Mouse (Mus musculus) hindbrain, embryonic 10.5 days (tissue): ENCODE data around the gene Cstf1. TPM values are rescaled to one million over a fixed set of nuclear protein-coding genes. Genes with fewer than 3 reads are reported as not detected.
A peak's percentile ranks its signal among the peaks of the same experiment; 100 is the strongest.

Source experiments
- DNase-seq: peaks from one replicate; pipeline ENCODE4 v3.0.0-alpha.2; 2017; ENCODE audit warnings: low spot score
- H3K27ac ChIP-seq: fragments of 300-500 bp; sonication (generic); 2 replicates; pipeline ENCODE4 v1.5.1; 2016; ENCODE audit warnings: mild to moderate bottlenecking, moderate library complexity
- H3K27me3 ChIP-seq: fragments of 300-500 bp; sonication (generic); 2 replicates; pipeline ENCODE4 v1.6.1; 2016; ENCODE audit warnings: mild to moderate bottlenecking; ENCODE audit not compliant: poor library complexity, insufficient read depth, severe bottlenecking
- H3K36me3 ChIP-seq: fragments of 300-500 bp; sonication (generic); 2 replicates; pipeline ENCODE4 v1.6.1; 2016; ENCODE audit warnings: mild to moderate bottlenecking, moderate library complexity
- H3K4me1 ChIP-seq: fragments of 300-500 bp; sonication (generic); replicated peaks from 2 replicates; pipeline ENCODE4 v1.6.1; 2016; ENCODE audit warnings: mild to moderate bottlenecking
- H3K4me3 ChIP-seq: fragments of 300-500 bp; sonication (generic); 2 replicates; pipeline ENCODE4 v1.5.1; 2016; ENCODE audit warnings: mild to moderate bottlenecking, moderate library complexity
- H3K9me3 ChIP-seq: fragments of 300-500 bp; sonication (generic); 2 replicates; pipeline ENCODE4 v1.6.1; 2016; ENCODE audit warnings: mild to moderate bottlenecking, moderate library complexity
- WGBS: fragments of 180-500 bp; shearing (Covaris S2); methylation state at CpG from one replicate; pipeline ENCODE4 v1.1.7; 2016; 5-methylcytosine and 5-hydroxymethylcytosine counted together
- polyA plus RNA-seq: library from polyadenylated mRNA; unstranded; fragments of >200 nt; fragmentation: Nextera tagmentation; extraction: Ambion mirVana; gene quantifications from 2 replicates; pipeline ENCODE4 v1.2.1, GENCODE M21; 2016

Cstf1 gene
- polyA plus RNA-seq, result 49.7 and 54.8 TPM in 2 replicates

GRCm38 (mm10) chr2:172370411-172371223 lies at the start of gene Cstf1, which contains the start of gene Aurka:
Cstf1 (plus strand) TSS chr2:172370681.
Aurka (minus strand) TSS chr2:172370535.
- Histone ChIP-seq H3K27ac (peak within 1 kb of the TSS; percentile 97), H3K9me3 (no peaks in the 10 kb centered on the region), H3K4me1 (peaks cover 41% of the 10 kb centered on the region), H3K27me3 (no peaks in the 10 kb centered on the region), H3K4me3 (peak within 1 kb of the TSS; percentile 97), H3K36me3 (peaks cover 68% of the 10 kb centered on the region)
- WGBS, result under 1% methylated on average over 66 of the region's 66 CpGs
- peak; percentile 97 for DNase-seq

DNA sequence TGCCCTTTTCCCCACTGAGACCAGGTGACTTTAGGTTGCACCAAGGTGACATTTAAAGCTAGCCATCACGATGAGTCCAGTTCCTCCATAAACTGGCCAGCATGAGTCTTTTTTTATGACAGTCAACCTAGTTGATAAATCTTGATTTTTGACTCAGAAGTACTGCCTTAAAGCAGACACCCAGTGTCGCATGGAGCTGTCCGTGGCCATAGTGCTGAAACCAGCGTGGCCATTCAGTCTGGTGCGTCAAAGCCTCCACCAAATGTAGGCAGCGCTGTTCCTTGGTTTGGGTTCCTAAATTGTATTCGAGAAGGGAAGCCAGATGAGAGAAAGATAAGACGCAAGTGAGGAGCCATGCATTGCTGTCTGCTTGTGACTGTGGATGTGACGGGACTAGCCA lies 49.6 kb upstream of the Cstf1 start:
- H3K27ac ChIP-seq, result no peak overlapping the region
- WGBS, result 18% methylated on average over 9 of the region's 9 CpGs
- H3K36me3 ChIP-seq, result no peaks in the 10 kb centered on the region
- no peaks in the 10 kb centered on the region for H3K9me3 ChIP-seq
- H3K27me3 ChIP-seq, result no peaks in the 10 kb centered on the region
- H3K4me1 ChIP-seq, result no peaks in the 10 kb centered on the region
- no peak overlapping the region for H3K4me3 ChIP-seq
- DNase-seq, result peak; percentile 81

GRCm38 (mm10) chr2:172328248-172328647 lies 42.2 kb upstream of the Cstf1 start:
- H3K27me3 ChIP-seq, result peaks cover 22% of the 10 kb centered on the region
- 56% methylated on average over 8 of the region's 8 CpGs for WGBS
- DNase-seq, result no peak

DNA sequence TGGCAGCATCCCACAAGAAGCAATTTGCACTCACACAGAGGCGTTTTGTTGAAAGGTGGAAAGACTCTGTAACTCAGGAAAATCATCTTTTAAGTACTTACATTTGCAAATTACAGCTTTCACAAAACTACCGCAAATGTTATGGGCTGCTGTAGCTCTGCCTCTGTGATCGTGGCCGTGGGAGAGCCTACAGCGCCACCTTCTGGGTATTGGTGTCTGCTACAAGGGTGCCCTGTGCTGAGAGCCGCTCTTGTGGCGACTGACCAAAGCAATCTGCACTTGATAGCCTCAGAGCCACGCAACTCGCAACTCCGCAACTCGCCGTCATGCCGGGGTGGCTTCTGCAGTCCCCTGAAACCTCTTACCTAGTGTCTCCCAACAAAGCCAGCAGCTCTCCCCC lies 41.3 kb upstream of the Cstf1 start:
- Histone ChIP-seq H3K36me3 (no peaks in the 10 kb centered on the region), H3K4me3 (peak overlapping the region; percentile 20; the same call in 1 of the 2 replicates), H3K27ac (no peak overlapping the region), H3K9me3 (no peaks in the 10 kb centered on the region), H3K27me3 (peaks cover 22% of the 10 kb centered on the region), H3K4me1 (peaks cover 17% of the 10 kb centered on the region)
- 6% methylated on average over 13 of the region's 13 CpGs for WGBS
- peak; percentile 76 for DNase-seq

More at GRCm38 (mm10) chr2:172328248-172328647, 42.2 kb upstream of the Cstf1 start:
- no peak overlapping the region for H3K27ac ChIP-seq
- no peak overlapping the region for H3K4me3 ChIP-seq
- no peaks in the 10 kb centered on the region for H3K36me3 ChIP-seq
- H3K4me1 ChIP-seq, result peaks cover 8% of the 10 kb centered on the region
- H3K9me3 ChIP-seq, result no peaks in the 10 kb centered on the region

DNA sequence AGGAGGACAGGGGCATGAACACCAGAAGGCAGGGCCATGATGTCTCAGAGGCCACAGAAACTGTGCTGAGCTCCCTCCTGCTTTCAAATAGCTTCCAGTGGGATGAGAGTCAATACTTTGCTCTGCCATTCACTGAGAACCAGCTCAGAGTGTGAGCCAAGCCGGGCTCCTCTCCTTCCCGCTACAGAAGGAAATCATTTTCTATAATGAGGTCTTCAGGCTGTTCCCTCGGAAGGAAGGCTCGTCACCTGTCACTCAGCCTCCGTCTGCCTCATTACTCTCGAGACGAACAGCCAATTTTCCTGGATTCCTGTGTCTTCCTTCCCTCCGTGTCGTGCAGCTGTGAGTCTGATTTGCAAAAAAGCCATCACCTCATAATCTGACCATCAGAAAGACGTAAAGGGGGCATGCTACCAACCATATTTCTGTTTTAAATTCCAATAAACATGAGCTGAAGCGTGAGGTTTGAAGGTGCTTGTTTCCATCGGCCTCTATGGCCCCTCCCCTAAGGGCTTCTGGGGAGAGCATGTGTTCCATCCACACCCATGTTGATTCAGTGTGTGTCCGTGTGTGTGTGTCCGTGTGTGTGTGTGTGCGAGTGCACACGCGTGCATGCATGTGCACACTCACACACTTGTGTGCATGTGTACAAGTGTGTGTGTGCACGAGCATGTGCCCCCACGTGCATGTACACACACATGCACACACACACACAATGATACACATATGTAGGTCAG lies 32.1 kb upstream of the Cstf1 start:
- DNase-seq, result no peak
- H3K27me3 ChIP-seq, result no peaks in the 10 kb centered on the region
- peaks cover 28% of the 10 kb centered on the region for H3K4me1 ChIP-seq
- H3K4me3 ChIP-seq, result no peak overlapping the region
- no peaks in the 10 kb centered on the region for H3K9me3 ChIP-seq
- no peak overlapping the region for H3K27ac ChIP-seq
- 85% methylated on average over 19 of the region's 19 CpGs for WGBS
- H3K36me3 ChIP-seq, result no peaks in the 10 kb centered on the region

DNA sequence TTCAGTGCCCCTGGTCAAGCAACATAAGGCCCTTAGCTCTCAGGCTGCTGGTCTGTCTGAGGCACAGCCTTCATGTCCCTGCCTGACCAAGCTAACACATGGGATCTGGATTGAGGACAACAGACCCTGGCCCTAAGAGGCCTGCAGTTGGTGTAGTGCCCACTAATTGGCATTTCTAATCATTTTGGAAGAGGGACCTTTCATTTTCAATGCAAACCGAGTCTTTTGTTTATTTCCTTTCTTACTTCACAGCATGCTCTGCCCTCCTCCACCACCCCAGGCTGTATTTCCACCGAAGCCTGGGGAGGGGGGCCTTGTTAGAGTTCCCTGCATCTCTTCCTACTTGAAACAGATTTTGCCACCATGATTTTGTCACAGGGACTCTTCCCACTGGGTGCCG lies 29.5 kb upstream of the Cstf1 start:
- H3K36me3 ChIP-seq, result no peaks in the 10 kb centered on the region

DNA sequence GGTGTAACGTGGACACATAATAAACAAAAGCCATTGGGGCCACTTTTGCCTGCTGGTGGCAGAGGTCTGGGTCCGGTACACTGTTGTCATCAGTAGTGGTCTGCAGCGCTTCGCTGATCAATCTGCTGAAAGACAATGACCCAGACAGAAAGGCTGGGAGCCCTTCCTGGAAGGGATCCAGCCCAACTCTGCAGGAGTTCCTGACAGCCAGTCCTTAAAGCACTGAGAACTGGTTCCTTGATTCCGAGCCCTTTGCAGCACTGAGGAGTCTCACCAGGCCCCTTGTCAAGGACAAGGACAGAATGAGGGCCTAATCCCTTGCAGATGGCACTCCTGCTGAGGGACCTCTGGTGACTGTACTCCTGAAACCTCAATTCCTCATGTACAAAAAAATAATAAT lies 28.9 kb upstream of the Cstf1 start:
- Histone ChIP-seq H3K27ac (no peak overlapping the region), H3K9me3 (no peaks in the 10 kb centered on the region), H3K36me3 (no peaks in the 10 kb centered on the region), H3K4me3 (no peak overlapping the region), H3K4me1 (peaks cover 36% of the 10 kb centered on the region), H3K27me3 (no peaks in the 10 kb centered on the region; the same call in 1 of the 2 replicates)
- 21% methylated on average over 5 of the region's 5 CpGs for WGBS
- no peak for DNase-seq

More for the DNA sequence above, 29.5 kb upstream of the Cstf1 start:
- H3K27me3 ChIP-seq, result no peaks in the 10 kb centered on the region; the same call in 1 of the 2 replicates
- DNase-seq, result no peak
- H3K4me1 ChIP-seq, result peaks cover 33% of the 10 kb centered on the region
- no peaks in the 10 kb centered on the region for H3K9me3 ChIP-seq
- H3K4me3 ChIP-seq, result no peak overlapping the region
- 29% methylated on average over 3 of the region's 3 CpGs for WGBS
- H3K27ac ChIP-seq, result no peak overlapping the region

GRCm38 (mm10) chr2:172343751-172344150 lies 26.7 kb upstream of the Cstf1 start:
- 94% methylated on average over 7 of the region's 7 CpGs for WGBS
- Histone ChIP-seq H3K4me3 (no peak overlapping the region), H3K27me3 (peaks cover 3% of the 10 kb centered on the region), H3K9me3 (no peaks in the 10 kb centered on the region), H3K4me1 (peaks cover 50% of the 10 kb centered on the region), H3K36me3 (no peaks in the 10 kb centered on the region), H3K27ac (no peak overlapping the region)
- DNase-seq, result no peak

GRCm38 (mm10) chr2:172344669-172345068 lies 25.8 kb upstream of the Cstf1 start:
- no peak for DNase-seq
- H3K27me3 ChIP-seq, result peaks cover 3% of the 10 kb centered on the region

GRCm38 (mm10) chr2:172345258-172345738 lies 25.2 kb upstream of the Cstf1 start, which contains the start of gene Fam210b:
Fam210b (plus strand) TSS chr2:172345565.
- no peaks in the 10 kb centered on the region for H3K9me3 ChIP-seq
- no peaks in the 10 kb centered on the region for H3K36me3 ChIP-seq
- H3K4me3 ChIP-seq, result peak within 1 kb of the TSS; percentile 81
- H3K27ac ChIP-seq, result peak within 1 kb of the TSS; percentile 89
- peaks cover 54% of the 10 kb centered on the region for H3K4me1 ChIP-seq
- peak; percentile 96 for DNase-seq
- peaks cover 3% of the 10 kb centered on the region for H3K27me3 ChIP-seq
- 1% methylated on average over 35 of the region's 35 CpGs for WGBS

More at GRCm38 (mm10) chr2:172344669-172345068, 25.8 kb upstream of the Cstf1 start:
- 43% methylated on average over 5 of the region's 5 CpGs for WGBS
- Histone ChIP-seq H3K27ac (peak overlapping the region; percentile 50), H3K36me3 (no peaks in the 10 kb centered on the region), H3K4me3 (peak overlapping the region; percentile 81), H3K9me3 (no peaks in the 10 kb centered on the region), H3K4me1 (peaks cover 55% of the 10 kb centered on the region)

DNA sequence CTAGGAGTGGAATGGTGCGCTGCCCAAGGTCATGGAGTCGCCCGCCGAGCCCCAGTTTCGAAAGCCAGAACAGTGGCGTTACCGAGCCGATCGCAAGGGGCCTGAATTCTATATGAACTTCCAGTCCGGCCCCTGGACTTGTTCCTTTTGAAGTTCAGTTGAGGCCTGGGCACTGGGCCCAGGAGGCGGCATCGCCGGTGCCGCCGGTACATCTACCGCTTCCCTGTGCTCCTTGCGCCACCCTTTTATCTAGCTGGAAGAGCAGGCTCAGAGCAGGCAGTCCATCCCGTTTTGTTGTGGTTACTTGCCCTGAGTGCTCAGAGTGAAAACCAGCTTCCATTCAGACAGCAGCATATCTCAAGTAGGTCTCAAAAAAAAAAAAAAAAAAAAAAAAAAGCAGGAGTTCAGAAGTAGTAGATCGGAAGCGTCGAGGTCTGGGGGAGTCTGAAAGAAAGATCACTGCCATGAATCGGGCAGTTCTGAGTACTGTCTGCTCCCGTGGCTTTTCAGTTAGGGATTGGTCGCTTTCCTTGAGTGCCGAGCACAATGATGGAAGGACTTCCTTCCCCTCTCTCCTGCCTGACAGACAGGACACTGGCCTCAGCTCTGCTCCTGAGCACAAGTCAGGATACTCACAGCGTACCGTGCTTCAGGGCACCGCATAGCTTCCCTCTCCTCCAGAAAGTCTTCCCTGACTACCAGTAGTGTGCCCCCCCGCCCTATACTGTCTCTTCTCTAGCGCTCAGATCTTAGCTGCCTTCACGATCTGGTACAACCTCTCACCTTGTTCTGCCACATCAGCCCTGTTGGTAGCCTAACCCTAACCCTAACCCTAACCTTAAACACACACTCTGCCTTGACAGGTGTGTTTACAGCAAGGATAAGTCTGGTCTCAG lies 24.2 kb upstream of the Cstf1 start:
- Histone ChIP-seq H3K4me1 (peaks cover 53% of the 10 kb centered on the region), H3K9me3 (no peaks in the 10 kb centered on the region), H3K4me3 (peak overlapping the region; percentile 81), H3K36me3 (no peaks in the 10 kb centered on the region), H3K27ac (peak overlapping the region; percentile 89), H3K27me3 (peaks cover 3% of the 10 kb centered on the region)
- DNase-seq, result peak; percentile 51
- WGBS, result 12% methylated on average over 31 of the region's 31 CpGs
